Mouse (Mus musculus): ENCODE data around the gene Slc22a23. TPM values are rescaled to one million over a fixed set of nuclear protein-coding genes. Genes with fewer than 3 reads are reported as not detected.

Gene Slc22a23
- total RNA-seq, 2 experiments from 2014 or later = 10.3 to 10.9 TPM

GRCm38 (mm10) chr13:34303386-34304016 is 41.5 kb downstream of the Slc22a23 start:
- no peak for DNase-seq

GRCm38 (mm10) chr13:34301585-34301984 is 43.4 kb downstream of the Slc22a23 start:
- DNase-seq = no peak

GRCm38 (mm10) chr13:34299351-34300333 is 45.3 kb downstream of the Slc22a23 start:
- DNase-seq = no peak

GRCm38 (mm10) chr13:34298674-34299073 is 46.3 kb downstream of the Slc22a23 start:
- DNase-seq = no peak

GRCm38 (mm10) chr13:34298061-34298460 is 46.9 kb downstream of the Slc22a23 start:
- DNase-seq = no peak

- DNase-seq = no peak
These were observed 49.1 kb downstream of the Slc22a23 start for GRCm38 (mm10) chr13:34295787-34296435.

- DNase-seq = no peak
These were observed 50.8 kb downstream of the Slc22a23 start for GRCm38 (mm10) chr13:34294212-34294611.

GRCm38 (mm10) chr13:34292042-34292441 is 52.9 kb downstream of the Slc22a23 start:
- no peak for DNase-seq

- DNase-seq = no peak
These were observed 54.6 kb downstream of the Slc22a23 start for GRCm38 (mm10) chr13:34290346-34290745.

GRCm38 (mm10) chr13:34289567-34289966 is 55.4 kb downstream of the Slc22a23 start:
- no peak for DNase-seq

GRCm38 (mm10) chr13:34288129-34288528 is 56.9 kb downstream of the Slc22a23 start:
- DNase-seq = no peak

GRCm38 (mm10) chr13:34287601-34288083 is 57.3 kb downstream of the Slc22a23 start:
- no peak for DNase-seq

GRCm38 (mm10) chr13:34281360-34281759 is 63.6 kb downstream of the Slc22a23 start:
- no peak for DNase-seq

GRCm38 (mm10) chr13:34278759-34279270 is 66.2 kb downstream of the Slc22a23 start:
- DNase-seq = no peak

GRCm38 (mm10) chr13:34278288-34278701 is 66.7 kb downstream of the Slc22a23 start:
- DNase-seq = no peak

- no peak for DNase-seq
These were observed 67.4 kb downstream of the Slc22a23 start for GRCm38 (mm10) chr13:34277611-34278010.

GRCm38 (mm10) chr13:34277001-34277400 is 68.0 kb downstream of the Slc22a23 start:
- no peak for DNase-seq

- no peak for DNase-seq
These were observed 70.1 kb downstream of the Slc22a23 start for GRCm38 (mm10) chr13:34274890-34275289.

- no peak for DNase-seq
These were observed 70.6 kb downstream of the Slc22a23 start for GRCm38 (mm10) chr13:34274417-34274816.

- DNase-seq = peak; percentile 26
These were observed 72.5 kb downstream of the Slc22a23 start for GRCm38 (mm10) chr13:34272275-34273054.

GRCm38 (mm10) chr13:34271665-34272064 is 73.3 kb downstream of the Slc22a23 start:
- no peak for DNase-seq
